Mouse (Mus musculus) adrenal gland, postnatal 10 days (tissue): ENCODE data around the gene Ulk4. TPM values are rescaled to one million over a fixed set of nuclear protein-coding genes. Genes with fewer than 3 reads are reported as not detected.
"Not testable (repeated sequence)": the region's sequence is repeated elsewhere in the genome, so short reads cannot be mapped to it uniquely, and the experiment has no call there.

Experiments
- DNase-seq: peaks from one replicate; pipeline ENCODE4 v3.0.0; 2021; ENCODE audit warnings: mixed read lengths
- total RNA-seq, 2 experiments: library from RNA; stranded (reverse); gene quantifications; 2 replicates each; pipeline ENCODE4 v1.2.3; 2021

The Ulk4 gene
- total RNA-seq, 2 experiments from 2014 or later, result 1.6 to 3.5 TPM

DNA sequence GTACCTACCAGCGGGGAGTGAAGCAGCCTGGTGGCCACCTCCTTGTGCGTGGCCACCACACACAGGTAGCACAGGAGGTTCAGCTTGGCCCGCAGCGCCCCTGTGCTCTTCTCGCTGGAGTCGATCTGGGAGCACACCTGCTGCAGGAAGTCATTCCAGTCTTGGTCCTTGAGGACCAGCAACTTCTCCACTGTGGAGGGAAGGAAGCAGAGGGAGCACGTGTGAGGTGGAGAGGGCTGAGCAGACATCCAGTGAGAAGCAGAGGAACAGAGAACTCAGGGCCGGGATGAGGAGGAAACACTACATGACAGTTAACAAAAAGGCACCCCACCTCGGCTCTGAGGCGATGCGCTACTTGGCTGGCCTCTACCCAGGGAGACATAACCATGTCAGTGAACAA, 26.1 kb downstream of the Ulk4 start:
- no peak for DNase-seq

DNA sequence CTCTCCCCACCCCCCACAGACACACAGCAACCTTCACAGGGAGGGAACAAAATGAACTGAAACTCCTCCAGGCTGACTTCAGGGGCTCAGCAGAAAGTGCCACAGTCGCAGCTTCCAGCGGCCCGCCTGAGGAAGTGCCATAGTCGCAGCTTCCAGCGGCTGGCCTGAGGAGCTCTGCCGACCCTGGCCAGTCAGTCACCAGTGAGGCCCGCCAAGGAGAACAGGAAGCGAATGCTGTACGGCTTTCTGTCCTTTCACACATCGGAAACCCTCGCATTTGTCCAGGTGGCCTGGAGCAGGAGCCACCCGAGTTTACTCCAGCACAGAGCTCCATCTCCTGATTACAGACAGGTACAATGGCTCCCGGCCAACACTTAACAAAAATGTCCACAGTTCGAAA, 27.2 kb downstream of the Ulk4 start:
- peak; percentile 1 for DNase-seq

DNA sequence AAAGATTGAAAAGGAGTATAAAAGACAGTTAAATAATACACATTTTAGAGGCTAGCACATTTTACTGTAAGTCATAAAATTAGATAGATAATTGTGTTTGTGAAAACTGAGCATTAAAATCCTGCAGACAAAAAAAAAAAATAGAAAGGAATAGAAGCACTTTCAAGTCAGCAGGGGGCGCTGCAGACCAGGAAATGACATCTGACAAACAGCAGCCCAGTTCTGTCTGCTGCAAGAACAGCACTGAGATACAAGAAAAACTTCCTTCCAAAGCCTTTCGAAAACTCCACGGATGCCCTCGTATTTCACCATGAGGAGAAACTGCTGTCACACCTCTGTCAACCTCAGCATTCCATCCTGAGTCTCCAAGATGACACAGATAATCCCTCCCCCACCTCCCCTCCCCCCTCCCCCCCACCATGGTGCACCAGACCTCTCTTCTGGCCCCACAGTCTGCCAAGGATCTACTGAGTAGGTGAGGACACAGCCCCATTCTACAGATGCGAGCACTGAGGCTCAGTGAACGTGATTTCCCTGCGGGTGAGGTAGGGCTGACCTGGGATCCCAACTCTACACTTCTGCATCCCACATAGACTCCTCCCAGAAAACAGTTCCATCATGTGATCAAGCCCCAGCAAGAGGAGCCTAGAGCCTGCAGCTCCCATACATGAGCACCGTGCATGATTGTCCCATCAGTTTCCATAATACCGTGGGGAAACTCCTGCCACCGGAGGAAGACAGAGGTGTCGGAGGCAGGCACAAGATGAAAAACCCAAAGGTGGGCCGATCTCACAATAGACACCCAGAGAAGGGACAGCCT, 28.8 kb downstream of the Ulk4 start:
- DNase-seq, result peak; percentile 91

DNA sequence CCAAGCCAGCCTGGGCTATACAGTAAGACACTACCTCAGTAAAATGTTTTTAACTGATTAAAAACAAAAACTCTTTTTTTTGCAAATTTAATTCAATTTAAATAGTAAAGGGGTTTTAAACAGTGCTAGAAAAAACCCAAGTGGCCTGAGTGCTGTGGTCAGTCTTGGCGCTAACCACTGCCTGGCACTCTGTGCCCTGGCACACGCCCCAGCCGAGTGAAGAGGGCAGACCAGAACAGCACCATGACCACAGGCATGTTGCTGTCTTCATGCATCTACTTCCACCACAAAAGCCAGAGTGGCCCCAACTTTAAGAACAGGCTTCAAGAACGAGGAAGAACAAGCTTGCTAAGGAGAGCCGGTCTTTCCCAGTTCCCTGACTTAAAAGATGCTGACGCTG, 29.9 kb downstream of the Ulk4 start:
- no peak for DNase-seq

GRCm38 (mm10) chr9:121242331-121242730, 34.7 kb downstream of the Ulk4 start:
- no peak for DNase-seq

- peak; percentile 30 for DNase-seq
These were observed 35.2 kb downstream of the Ulk4 start for GRCm38 (mm10) chr9:121241806-121242205.

DNA sequence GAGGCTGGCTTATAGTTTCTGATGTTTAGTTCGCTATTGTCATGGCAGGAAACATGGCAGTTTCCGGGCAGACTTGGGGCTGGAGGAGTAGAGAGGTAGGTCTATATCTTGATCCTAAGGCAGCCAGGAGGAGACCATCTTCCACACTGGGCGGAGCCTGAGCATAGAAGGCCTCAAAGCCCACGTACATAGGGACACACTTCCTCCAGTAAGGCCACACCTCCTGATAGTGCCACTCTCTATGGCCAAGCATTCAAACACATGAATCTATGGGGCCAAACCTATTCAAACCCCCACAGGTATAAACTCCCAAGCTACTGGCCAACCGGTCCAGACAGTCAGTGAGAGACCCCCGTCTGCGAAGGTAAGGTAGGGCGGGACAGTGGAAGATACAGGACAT, 35.6 kb downstream of the Ulk4 start:
- DNase-seq, result peak; percentile 0

DNA sequence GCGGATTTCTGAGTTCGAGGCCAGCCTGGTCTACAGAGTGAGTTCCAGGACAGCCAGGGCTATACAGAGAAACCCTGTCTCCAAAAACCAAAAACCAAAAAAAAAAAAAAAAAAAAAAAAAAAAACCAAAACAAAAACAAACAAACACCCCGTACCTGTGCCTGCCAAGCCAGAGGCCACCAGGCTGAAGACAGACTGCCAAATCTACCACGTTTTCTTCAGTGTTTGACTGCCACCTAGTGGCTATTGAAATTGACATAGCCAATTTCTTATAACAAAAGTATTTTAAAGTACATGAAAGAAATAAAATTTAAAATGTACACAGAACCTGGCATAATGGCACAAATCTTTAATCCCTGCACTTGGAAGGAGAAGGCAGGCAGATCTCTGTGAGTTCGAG, 36.8 kb downstream of the Ulk4 start:
- DNase-seq, result peak; percentile 53

- peak; percentile 0 for DNase-seq
These were observed 37.4 kb downstream of the Ulk4 start for GRCm38 (mm10) chr9:121239571-121239970.

DNA sequence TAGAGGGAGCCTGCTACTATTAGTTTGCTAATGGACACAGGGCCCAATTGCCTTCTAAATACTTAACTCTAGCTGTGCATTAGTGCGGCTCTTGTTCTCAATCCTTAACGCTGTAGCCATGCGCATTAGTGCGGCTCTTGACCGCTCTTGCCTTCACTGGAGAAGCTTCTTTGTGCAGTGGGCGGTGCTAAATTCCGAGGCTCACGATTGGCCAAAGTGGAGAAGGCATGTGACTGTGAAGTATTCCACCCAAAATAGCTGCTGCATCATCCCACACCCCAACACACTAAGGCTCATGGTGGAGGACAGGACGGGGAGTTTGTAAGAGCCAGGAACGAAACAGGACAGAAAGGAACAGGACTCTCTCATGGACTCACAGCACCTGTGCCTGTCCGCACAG, 58.4 kb downstream of the Ulk4 start:
- no peak for DNase-seq

GRCm38 (mm10) chr9:121218230-121218629, 58.8 kb downstream of the Ulk4 start:
- DNase-seq, result no peak

- no peak for DNase-seq
These were observed 59.3 kb downstream of the Ulk4 start for GRCm38 (mm10) chr9:121217742-121218141.

- DNase-seq, result no peak
These were observed 60.3 kb downstream of the Ulk4 start for GRCm38 (mm10) chr9:121216536-121217320.

DNA sequence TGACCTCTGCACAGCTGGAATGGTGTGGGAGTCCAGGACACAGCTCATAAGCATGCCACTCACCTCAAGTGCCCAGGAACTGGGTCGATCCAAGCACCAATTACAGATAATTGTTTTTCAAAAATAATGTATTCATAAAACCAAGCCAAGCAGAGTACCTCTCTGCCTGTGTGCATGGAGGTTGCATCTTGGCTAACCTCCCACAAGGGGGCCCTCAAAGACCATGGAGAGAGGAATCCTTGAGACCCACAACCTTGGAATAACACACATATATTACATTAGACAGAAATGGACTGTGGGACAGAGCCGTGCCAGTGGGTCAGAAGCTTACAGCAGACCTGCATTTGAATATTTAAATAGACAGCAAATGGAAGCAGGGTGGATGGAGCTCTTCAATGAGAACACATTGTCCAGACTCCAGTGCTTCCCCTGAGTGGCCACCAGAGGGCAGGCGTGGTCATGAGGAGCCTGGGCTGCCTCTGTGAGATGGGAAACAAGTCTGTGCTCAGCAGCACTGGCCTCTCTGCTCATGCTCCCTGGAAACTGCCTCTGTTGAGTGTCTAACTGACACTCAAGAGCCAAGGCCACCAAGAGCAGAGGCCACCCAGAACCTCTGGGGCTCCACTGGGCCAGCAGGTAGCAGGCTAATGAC, 61.5 kb downstream of the Ulk4 start:
- peak; percentile 81 for DNase-seq

- DNase-seq, result no peak
These were observed 64.7 kb downstream of the Ulk4 start for GRCm38 (mm10) chr9:121212322-121212721.

DNA sequence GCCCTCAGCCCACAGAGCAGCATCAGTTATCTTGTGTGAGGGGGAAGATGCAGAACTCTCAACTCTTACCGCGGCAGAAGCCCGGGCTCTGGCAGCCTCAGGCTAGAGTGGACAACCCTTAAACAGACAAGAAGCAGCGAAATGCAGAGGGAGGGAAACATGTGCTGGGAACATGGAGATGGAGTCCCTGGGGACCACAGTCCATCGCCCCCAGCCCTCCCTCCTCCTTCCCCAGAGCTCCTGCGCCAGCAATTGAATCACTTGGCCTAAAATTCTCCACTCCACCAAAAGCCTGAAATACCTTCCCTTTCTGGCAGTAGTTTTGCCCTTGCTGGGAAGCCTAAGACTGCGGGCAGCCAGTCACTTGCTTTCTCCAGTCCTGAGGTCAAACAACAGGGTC, 72.0 kb downstream of the Ulk4 start:
- peak; percentile 22 for DNase-seq

GRCm38 (mm10) chr9:121204149-121204800, 72.7 kb downstream of the Ulk4 start:
- DNase-seq, result no peak

DNA sequence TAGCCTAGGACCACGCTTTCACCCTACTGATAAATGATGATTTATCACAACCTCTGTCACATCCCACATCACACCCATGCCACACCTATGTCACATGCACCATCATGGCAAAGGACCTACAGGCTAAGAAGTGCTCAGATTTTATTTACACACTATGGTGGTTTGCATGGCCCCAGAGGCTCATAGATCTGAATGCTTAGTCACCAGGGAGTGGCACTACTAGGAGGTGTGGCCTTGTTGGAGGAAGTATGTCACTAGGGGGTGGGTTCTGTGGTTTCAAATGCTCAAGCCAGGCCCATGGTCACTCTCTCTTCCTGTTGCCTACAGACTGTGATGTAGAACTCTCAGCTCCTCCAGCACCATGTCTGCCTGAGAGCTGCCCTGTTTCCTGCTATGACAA, 73.3 kb downstream of the Ulk4 start:
- no peak for DNase-seq

DNA sequence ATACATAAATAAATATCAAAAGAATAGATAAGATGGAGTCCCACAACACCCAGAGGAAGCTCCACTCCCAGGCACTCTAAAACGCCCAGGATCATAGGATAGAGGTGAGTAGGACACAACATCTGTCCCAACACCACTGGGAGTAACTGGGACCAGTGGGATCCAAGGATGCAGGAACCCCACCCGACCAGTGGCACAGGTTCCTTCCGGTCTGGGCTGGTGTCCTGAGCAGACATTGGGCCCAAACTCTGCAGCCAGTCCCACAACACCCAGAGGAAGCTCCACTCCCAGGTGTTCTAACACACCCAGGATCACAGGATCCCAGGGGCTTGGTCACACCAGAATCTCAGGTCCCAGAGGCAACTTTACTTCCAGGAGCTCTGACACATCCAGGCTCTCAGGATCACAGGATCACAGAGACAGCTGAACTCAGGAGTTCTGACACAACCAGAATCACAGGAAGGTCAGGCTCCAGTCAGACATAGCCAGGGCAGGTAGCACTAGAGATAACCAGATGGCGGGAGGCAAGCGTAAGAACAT, 77.8 kb downstream of the Ulk4 start:
- DNase-seq, result not testable (repeated sequence)

- no peak for DNase-seq
These were observed 80.5 kb downstream of the Ulk4 start for GRCm38 (mm10) chr9:121196473-121196872.

DNA sequence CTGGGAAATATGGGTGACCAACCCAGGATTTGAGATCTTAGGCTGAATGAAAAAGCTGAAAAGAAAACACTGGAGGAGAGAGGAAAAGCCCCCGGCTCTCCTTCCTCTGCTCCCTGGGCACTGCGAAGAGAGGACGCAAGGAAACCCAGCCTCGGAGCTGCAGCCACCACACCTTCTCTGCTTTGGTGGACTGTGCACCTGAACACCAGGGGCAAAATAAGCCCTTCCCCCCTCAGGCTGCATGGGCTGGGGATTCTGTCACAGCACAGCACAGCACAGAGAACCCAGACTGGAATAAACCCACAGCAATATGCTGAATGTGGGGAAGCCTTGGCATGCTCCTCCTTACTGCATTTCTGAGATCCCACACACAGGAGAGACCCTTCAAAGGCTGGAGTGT, 81.9 kb downstream of the Ulk4 start:
- DNase-seq, result no peak
